Mouse (Mus musculus) testis, adult 2 months (tissue): ENCODE data around the gene Phka1. TPM values are rescaled to one million over a fixed set of nuclear protein-coding genes. Genes with fewer than 3 reads are reported as not detected.
"Not testable (repeated sequence)": the region's sequence is repeated elsewhere in the genome, so short reads cannot be mapped to it uniquely, and the experiment has no call there.

Experiments
- H3K27ac ChIP-seq: fragments of 200-500 bp; 2 replicates; pipeline ENCODE4 v1.5.1; 2012; ENCODE audit warnings: low read depth, low read length; ENCODE audit not compliant: control insufficient read depth, insufficient read depth
- H3K27me3 ChIP-seq: fragments of 200-500 bp; 2 replicates; pipeline ENCODE4 v1.6.1; 2012; ENCODE audit warnings: mild to moderate bottlenecking, low read length, moderate library complexity; ENCODE audit not compliant: control insufficient read depth, insufficient read depth
- H3K36me3 ChIP-seq: fragments of 200-500 bp; 2 replicates; pipeline ENCODE4 v1.6.1; 2012; ENCODE audit warnings: mild to moderate bottlenecking, low read length; ENCODE audit not compliant: control insufficient read depth, insufficient read depth
- H3K4me1 ChIP-seq: fragments of 200-500 bp; 2 replicates; pipeline ENCODE4 v1.6.1; 2012; ENCODE audit warnings: low read length; ENCODE audit not compliant: control insufficient read depth, insufficient read depth
- H3K4me3 ChIP-seq: fragments of 200-500 bp; 2 replicates; pipeline ENCODE4 v1.5.1; 2012; ENCODE audit warnings: low read depth, mild to moderate bottlenecking, low read length, moderate library complexity, mixed read lengths; ENCODE audit not compliant: control insufficient read depth
- CTCF ChIP-seq: fragments of 200-500 bp; IDR thresholded peaks from 2 replicates; pipeline ENCODE4 v1.5.1; 2012; ENCODE audit warnings: low read depth, mild to moderate bottlenecking, inconsistent platforms, low read length, moderate library complexity; ENCODE audit not compliant: control insufficient read depth, insufficient read depth, insufficient replicate concordance
- POLR2A ChIP-seq: fragments of 200-500 bp; IDR thresholded peaks from 2 replicates; pipeline ENCODE4 v1.6.1; 2012; ENCODE audit warnings: low read depth, mild to moderate bottlenecking, inconsistent platforms, low read length, moderate library complexity; ENCODE audit not compliant: control insufficient read depth
- polyA plus RNA-seq: library from polyadenylated mRNA; depleted of rRNA; stranded (reverse); fragments of >200 nt; gene quantifications from 2 replicates; pipeline ENCODE4 v1.2.3, GENCODE M21; 2012; rRNA removed

The Phka1 gene
- polyA plus RNA-seq, result 2.5 and 3.4 TPM in 2 replicates

DNA sequence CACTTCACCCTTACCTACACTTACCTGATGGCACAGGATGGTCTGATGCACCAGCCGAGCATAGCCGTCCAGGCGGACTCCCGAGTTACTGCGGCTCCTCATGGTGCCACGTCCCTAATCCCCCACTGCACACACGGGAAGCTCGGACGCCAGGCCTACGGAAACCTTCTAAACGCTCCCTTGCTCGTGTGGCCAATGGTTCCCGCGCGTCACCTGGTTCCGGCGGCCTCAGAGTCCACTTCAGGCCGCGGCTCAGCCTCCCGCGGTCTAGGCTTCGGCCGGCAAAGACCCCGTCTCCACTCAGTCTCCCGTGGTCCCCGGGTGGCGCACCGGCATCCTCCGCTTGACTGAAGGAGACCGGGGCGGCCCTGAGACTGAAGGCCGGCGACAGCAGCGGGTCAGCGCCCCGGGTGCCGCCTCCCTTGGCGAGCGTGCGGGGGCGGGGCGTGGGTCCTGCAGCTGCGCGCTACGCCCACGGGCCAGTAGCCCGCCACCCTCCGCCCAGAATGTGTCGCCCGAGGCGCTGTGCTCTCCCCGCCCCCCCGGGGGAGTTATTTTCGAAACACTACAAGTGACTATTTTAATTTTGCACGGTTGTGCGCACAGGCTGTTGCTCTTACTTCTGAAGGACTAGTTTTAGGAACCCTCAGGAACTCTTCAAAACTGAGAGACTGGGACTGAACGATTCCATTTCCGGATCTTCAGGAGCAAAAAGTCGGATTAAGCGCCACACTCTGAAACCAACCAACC is at the start of gene Phka1:
Gene Phka1 (minus strand): TSS at position 424 of the 750 bp plus-strand sequence.
- Histone ChIP-seq H3K27me3 (no peaks in the 10 kb centered on the region), H3K4me1 (no peaks in the 10 kb centered on the region), H3K4me3 (peak within 1 kb of the TSS; percentile 88), H3K36me3 (no peaks in the 10 kb centered on the region), H3K27ac (peak within 1 kb of the TSS; percentile 45)
- TF ChIP-seq CTCF (no peak), POLR2A (no peak)

DNA sequence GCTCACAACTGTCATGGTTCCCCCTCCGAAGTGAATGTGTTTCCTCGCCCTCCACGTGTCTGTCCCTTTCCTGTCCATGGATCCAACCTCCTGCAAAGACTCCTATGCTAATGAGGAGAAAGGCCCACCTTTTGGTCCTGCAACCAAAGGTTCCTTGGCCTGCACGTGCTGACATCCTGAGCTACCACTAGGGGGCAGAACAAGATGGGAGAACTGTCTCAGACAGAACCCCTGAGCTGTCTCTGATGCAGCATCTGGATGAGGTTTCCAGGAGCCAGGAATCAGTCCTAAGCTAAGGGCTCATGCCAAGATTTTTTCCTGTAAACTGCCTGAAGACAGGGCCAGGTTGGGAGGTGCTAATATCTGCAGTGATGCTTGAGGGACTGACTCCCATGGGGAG is 45.2 kb upstream of the Phka1 start:
- not testable (repeated sequence) for H3K36me3 ChIP-seq, H3K27ac ChIP-seq, H3K4me3 ChIP-seq, H3K4me1 ChIP-seq, H3K27me3 ChIP-seq
- peak; percentile 14; the same call in 1 of the 2 replicates for TF ChIP-seq CTCF

DNA sequence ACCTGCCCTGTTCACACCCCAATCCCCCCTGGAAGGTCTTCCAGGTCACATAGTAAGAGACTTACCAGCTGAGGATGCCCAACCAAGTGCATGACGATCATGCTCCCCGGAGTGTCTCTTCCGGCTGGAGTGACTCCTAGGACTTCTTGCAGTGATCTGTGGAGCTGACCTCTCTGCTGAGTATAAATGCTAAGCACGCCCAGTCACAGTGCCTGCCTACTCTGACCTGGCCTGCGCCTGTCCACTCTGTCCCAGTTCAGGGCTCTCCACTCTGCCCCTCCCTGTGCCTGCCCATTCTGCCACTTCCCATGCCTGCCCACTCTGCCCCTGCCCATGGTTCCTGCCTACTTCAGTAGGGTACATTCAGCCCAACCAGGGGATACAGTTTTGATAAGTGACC is 42.8 kb upstream of the Phka1 start, which contains the start of gene Gm3880:
Gene Gm3880 (minus strand): TSS at position 101 of the 400 bp plus-strand sequence.
- not testable (repeated sequence) for H3K36me3 ChIP-seq, H3K27ac ChIP-seq, H3K27me3 ChIP-seq, H3K4me3 ChIP-seq, H3K4me1 ChIP-seq

DNA sequence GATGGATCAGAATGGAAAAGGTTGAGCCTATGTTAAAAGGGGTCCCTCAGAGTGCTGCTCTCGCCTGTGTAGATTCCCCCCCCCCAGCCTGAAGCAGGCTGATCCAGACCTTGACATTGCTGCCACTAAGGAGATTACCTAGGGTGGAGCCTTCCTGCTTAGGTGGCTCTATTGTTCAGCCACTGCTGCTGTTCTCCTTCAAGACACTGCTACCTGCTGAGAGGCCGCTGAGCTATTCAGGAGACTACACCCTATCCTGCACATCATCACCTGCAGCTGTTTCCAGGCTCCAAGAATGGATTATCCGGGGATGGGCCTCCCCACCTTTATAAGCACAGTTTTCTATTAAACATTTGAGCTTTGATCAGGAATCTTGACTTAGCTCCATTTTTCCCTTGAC is 40.7 kb upstream of the Phka1 start:
- not testable (repeated sequence) for H3K4me1 ChIP-seq, H3K27me3 ChIP-seq, H3K4me3 ChIP-seq, H3K36me3 ChIP-seq, H3K27ac ChIP-seq

DNA sequence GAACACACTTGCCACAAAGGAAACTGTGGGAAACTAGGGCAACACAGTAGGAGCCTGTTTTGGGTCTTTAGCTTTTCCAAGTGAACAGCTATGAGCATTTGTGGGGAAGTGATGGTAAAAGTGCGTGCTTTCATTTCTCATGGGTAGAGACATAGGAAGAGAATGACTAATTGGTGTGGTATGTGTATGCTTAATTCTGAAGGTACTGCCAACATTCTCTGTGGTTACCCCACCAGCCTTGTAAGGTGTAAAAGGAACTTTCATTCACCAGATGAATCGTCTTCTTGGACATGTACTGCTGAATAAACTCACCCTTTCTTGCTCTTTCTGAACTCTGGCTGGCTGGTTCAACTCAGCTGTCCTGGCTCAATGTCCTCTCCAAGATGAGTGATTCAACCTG is 22.6 kb upstream of the Phka1 start:
- Histone ChIP-seq H3K36me3 (no peaks in the 10 kb centered on the region), H3K27ac (no peak overlapping the region), H3K4me1 (no peaks in the 10 kb centered on the region), H3K27me3 (no peaks in the 10 kb centered on the region), H3K4me3 (no peak overlapping the region)
- TF ChIP-seq POLR2A, result no peak

DNA sequence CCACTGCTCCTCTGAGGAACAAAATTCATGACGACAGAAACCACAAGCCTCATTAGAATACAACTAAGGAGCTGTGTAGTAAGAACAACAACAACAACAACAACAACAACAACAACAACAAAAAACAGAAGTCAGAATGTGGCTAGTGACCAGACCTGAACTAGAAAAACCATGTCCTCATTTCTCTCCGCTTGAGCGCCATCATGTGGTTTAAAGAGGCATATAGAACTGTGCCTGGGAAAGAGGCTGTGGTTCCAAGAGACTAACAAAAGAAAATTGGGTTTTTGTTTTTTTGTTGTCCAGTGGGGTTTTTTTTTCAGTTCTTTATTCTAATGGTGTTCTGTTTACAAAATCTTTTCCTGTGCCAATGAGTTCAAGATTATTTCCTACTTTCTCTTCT is 16.7 kb upstream of the Phka1 start:
- Histone ChIP-seq H3K36me3 (no peaks in the 10 kb centered on the region), H3K27ac (no peak overlapping the region), H3K27me3 (no peaks in the 10 kb centered on the region), H3K4me1 (no peaks in the 10 kb centered on the region), H3K4me3 (no peak overlapping the region)
- TF ChIP-seq POLR2A, result no peak
- TF ChIP-seq CTCF, result no peak

DNA sequence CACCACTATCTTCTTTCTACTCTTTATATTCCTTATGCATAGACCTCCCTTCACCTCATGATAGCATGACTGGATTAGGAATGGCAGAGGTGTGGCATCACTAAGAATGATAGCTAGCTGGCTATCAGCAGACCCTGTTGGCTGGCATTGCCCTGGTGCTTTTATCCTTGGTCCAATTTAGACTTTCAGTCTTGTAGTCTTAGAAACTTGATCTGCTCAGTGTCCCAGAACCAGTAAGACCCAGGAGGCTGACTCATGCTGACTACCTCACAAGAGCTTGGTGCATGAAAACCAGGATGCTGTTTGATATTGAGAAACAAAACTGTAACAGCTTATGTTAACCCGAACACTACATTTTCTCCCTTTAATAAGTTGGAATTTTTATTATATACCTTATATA is 1.6 kb upstream of the Phka1 start:
- Histone ChIP-seq H3K4me3 (no peak overlapping the region), H3K27ac (no peak overlapping the region), H3K27me3 (no peaks in the 10 kb centered on the region), H3K4me1 (no peaks in the 10 kb centered on the region), H3K36me3 (no peaks in the 10 kb centered on the region)
- TF ChIP-seq CTCF (no peak), POLR2A (no peak)

DNA sequence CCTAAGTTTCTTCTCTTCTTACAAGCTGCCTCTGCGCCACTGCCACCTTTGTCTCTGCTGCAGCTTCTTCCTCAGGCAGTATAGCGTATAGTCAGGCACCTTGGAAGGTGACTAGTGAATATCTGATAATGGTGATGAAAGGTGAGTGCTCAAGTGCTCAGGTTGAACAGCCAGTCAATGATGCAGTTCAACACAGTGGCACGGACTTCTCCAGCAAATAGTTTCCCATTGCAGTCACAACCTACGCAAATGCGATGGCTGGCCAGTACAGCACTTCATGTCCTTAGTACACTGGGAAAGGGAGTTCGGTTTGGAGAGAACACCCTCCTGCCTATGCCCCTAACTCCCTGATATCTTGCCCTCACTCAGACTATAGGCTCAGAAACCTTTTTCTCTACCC is 1.1 kb upstream of the Phka1 start:
- TF ChIP-seq POLR2A (no peak), CTCF (no peak)
- H3K27ac ChIP-seq, result no peak overlapping the region
- no peaks in the 10 kb centered on the region for H3K4me1 ChIP-seq
- no peak overlapping the region for H3K4me3 ChIP-seq
- H3K27me3 ChIP-seq, result no peaks in the 10 kb centered on the region
- no peaks in the 10 kb centered on the region for H3K36me3 ChIP-seq
